Mouse (Mus musculus): Measurements from ENCODE around the gene Olfr1135.

DNA sequence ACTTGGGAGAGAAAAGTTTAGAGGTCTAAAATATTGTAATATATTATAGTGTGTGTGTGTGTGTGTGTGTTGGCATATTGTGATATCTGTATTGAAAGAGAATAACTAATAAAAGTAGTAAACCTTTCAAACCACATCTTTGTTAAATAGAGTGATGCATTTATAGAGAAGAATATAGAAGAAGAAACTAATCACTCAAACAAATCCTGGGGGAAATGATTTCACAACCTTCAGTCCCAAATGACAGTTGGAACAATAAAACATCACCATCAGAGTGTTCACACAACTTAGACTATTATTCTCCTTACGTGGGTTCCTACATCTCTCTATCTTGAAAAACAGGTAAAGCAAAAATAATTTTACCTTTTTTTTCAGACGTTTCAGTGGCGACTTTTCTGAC, 46.7 kb downstream of the Olfr1135 start, which contains the start of gene Olfr1131:
- no peak for TF ChIP-seq CTCF (IDR thresholded peaks at IDR 0.05; ENCODE audit: low read depth)
- TF ChIP-seq EP300 (IDR thresholded peaks at IDR 0.05; ENCODE audit: low read depth): no peak
